Mouse (Mus musculus): ENCODE data around the gene Olfr12. TPM values are rescaled to one million over a fixed set of nuclear protein-coding genes. Genes with fewer than 3 reads are reported as not detected.
A peak's percentile ranks its signal among the peaks of the same experiment; 100 is the strongest.

Olfr12 gene
- polyA plus RNA-seq, 1 experiment = not detected

- peaks cover 6% of the 10 kb centered on the region; the same call in 1 of the 2 replicates for H3K4me1 ChIP-seq (ENCODE audit: control insufficient read depth, insufficient read depth, low read length)
- TF ChIP-seq POLR2A (IDR thresholded peaks at IDR 0.05; ENCODE audit: borderline replicate concordance, low read depth, low read length) (no peak), CTCF (IDR thresholded peaks at IDR 0.05; ENCODE audit: low read depth, low read length) (no peak)
- H3K27ac ChIP-seq (ENCODE audit: insufficient read depth, low read depth, low read length) = no peak overlapping the region
- H3K4me3 ChIP-seq (ENCODE audit: insufficient read depth, low read length) = peak overlapping the region; percentile 2; the same call in 1 of the 2 replicates
These were observed 30.6 kb downstream of the Olfr12 start for GRCm38 (mm10) chr1:92648197-92648596.

- Histone ChIP-seq H3K4me3 (ENCODE audit: insufficient read depth, low read length) (peak within 1 kb of the TSS; percentile 2; the same call in 1 of the 2 replicates), H3K27ac (ENCODE audit: insufficient read depth, low read depth, low read length) (no peak within 1 kb of the TSS), H3K4me1 (ENCODE audit: control insufficient read depth, insufficient read depth, low read length) (peaks cover 6% of the 10 kb centered on the region; the same call in 1 of the 2 replicates)
These were observed 31.1 kb downstream of the Olfr12 start, which contains the start of gene Otos for GRCm38 (mm10) chr1:92648673-92649072. TSS of gene Otos (minus strand) at chr1:92648841.

DNA sequence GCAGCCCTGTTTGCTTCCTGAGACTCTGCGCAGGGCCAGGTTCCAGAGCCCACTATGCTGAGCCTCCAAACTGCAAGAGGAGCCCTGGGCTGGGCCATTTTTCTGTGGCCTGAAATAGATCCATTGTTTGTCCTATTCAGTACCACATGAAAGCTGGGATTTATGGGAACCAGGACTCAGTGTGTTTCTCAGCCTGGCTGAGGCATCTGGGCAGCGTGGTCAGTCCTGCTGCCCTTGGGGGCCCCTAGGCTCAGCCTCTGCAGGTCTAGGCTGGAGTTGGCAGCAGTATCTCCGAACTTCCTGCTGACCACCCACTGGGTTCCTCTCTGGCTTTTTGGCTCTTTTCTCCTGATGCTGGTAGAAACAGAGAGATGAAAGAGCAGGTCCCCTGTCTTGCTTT is 33.9 kb downstream of the Olfr12 start:
- Histone ChIP-seq H3K4me1 (ENCODE audit: control insufficient read depth, insufficient read depth, low read length) (peaks cover 6% of the 10 kb centered on the region; the same call in 1 of the 2 replicates), H3K27ac (ENCODE audit: insufficient read depth, low read depth, low read length) (no peak overlapping the region), H3K4me3 (ENCODE audit: insufficient read depth, low read length) (no peak overlapping the region)
- TF ChIP-seq POLR2A (IDR thresholded peaks at IDR 0.05; ENCODE audit: borderline replicate concordance, low read depth, low read length) = no peak
- TF ChIP-seq CTCF (IDR thresholded peaks at IDR 0.05; ENCODE audit: low read depth, low read length) = no peak

More at GRCm38 (mm10) chr1:92648673-92649072, 31.1 kb downstream of the Olfr12 start, which contains the start of gene Otos:
- peak; percentile 87 for TF ChIP-seq CTCF (IDR thresholded peaks at IDR 0.05; ENCODE audit: low read depth, low read length)
- TF ChIP-seq POLR2A (IDR thresholded peaks at IDR 0.05; ENCODE audit: borderline replicate concordance, low read depth, low read length) = no peak

DNA sequence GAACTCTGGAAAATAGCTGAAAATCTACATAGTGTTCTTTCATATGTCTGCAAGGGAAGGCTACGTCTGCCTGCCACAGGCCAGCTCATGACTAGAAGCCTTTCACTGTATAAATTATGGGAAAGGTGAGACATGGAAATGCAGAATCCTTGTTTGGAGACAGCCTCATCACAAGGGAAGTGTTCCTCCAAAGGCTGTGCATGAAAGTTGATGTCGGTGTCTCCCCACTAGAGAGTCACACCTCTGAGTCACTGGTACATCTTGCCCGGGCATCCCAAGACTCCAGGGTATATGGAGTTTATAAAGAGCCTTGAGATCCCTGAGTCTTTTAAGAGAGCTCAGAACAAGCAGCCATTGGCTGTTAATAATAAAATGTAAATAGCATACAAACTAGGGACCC is 35.6 kb downstream of the Olfr12 start:
- Histone ChIP-seq H3K27ac (ENCODE audit: insufficient read depth, low read depth, low read length) (no peak overlapping the region), H3K4me3 (ENCODE audit: insufficient read depth, low read length) (no peak overlapping the region), H3K4me1 (ENCODE audit: control insufficient read depth, insufficient read depth, low read length) (peaks cover 4% of the 10 kb centered on the region; the same call in 1 of the 2 replicates)
- TF ChIP-seq CTCF (IDR thresholded peaks at IDR 0.05; ENCODE audit: low read depth, low read length) = no peak
- no peak for TF ChIP-seq POLR2A (IDR thresholded peaks at IDR 0.05; ENCODE audit: borderline replicate concordance, low read depth, low read length)

DNA sequence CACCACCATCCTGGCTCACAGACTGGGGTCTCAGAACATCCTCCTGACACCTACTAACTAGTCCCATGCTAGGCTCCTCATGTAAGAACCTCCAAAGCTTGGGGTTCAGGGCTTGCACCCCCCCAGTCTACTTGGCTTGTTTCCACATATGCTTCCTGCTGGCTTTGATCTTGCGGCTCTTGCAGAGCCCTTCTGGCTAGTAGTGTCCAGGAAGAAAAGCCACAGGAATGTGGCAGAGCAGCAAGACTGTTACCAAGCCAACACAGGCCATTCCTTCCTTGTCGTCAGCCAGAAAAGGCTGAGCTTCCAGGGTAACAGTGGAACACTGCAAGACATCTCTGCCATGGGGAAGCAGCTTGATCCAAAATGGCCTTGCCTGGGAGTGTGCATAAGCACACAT is 37.1 kb downstream of the Olfr12 start:
- no peak overlapping the region for H3K27ac ChIP-seq (ENCODE audit: insufficient read depth, low read depth, low read length)
- TF ChIP-seq POLR2A (IDR thresholded peaks at IDR 0.05; ENCODE audit: borderline replicate concordance, low read depth, low read length) = no peak
- TF ChIP-seq CTCF (IDR thresholded peaks at IDR 0.05; ENCODE audit: low read depth, low read length) = no peak
- no peak overlapping the region for H3K4me3 ChIP-seq (ENCODE audit: insufficient read depth, low read length)
- no peaks in the 10 kb centered on the region for H3K4me1 ChIP-seq (ENCODE audit: control insufficient read depth, insufficient read depth, low read length)

DNA sequence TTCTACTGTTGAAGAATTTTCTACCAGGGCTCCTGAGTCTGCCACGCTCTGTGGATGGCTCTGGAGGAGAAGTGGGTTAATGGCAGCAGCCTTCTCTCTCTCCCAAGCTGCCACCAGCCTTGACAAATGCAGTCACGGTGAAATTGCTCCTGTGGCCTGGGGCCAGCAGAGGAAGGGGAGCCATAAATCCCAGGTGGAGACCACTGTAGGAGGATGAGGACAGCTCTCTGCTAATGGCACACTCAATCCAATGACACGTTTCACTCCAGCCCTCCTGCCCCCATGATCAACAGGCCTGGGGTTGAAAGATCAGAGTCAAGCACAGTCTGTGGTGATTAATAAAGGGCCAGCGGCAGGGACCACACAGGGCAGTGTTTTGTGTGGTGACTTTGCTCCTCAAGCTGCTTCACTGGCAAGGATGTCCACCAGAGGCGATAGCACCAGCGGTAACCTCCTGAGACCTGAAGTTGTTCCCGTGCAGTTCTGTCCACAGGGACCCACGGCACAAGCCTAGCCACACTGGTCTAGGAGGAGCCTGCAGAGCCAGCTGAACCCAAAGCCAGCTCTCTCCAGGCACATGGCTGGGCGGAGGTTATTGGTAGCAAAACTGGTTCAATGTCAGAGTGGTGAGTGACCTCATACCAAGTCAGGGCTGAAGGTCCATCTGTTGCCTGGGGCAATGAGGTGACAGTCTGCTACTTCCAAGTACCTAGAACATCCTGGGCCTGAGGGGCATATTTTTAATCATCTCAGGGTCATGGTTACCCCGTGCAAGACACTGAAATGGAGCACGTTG is 39.6 kb downstream of the Olfr12 start:
- Histone ChIP-seq H3K4me1 (ENCODE audit: control insufficient read depth, insufficient read depth, low read length) (no peaks in the 10 kb centered on the region), H3K4me3 (ENCODE audit: insufficient read depth, low read length) (no peak overlapping the region), H3K27ac (ENCODE audit: insufficient read depth, low read depth, low read length) (no peak overlapping the region)
- TF ChIP-seq CTCF (IDR thresholded peaks at IDR 0.05; ENCODE audit: low read depth, low read length) = no peak
- TF ChIP-seq POLR2A (IDR thresholded peaks at IDR 0.05; ENCODE audit: borderline replicate concordance, low read depth, low read length) = no peak

DNA sequence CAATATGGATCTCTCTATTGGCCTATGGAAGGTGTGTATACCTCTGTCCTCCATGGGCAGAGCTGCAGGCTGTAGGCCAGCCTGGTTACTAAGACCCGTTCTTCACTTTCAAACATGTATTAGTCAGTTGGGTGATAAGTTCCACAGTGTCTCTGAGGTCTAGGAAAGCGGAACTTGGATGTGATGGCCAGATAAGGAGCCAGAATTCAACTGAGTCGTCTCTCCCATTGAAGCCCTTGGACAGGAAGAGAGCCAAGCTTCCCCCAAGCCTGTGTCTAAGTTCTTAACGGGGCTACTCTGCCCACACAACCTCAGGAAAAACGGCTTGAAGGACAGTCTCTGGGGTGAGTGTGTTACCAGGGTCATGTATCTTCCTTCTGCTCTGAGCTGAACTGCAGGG is 41.8 kb downstream of the Olfr12 start:
- H3K4me1 ChIP-seq (ENCODE audit: control insufficient read depth, insufficient read depth, low read length) = no peaks in the 10 kb centered on the region
- no peak overlapping the region for H3K27ac ChIP-seq (ENCODE audit: insufficient read depth, low read depth, low read length)
- TF ChIP-seq CTCF (IDR thresholded peaks at IDR 0.05; ENCODE audit: low read depth, low read length) = no peak
- no peak for TF ChIP-seq POLR2A (IDR thresholded peaks at IDR 0.05; ENCODE audit: borderline replicate concordance, low read depth, low read length)
- no peak overlapping the region for H3K4me3 ChIP-seq (ENCODE audit: insufficient read depth, low read length)

GRCm38 (mm10) chr1:92667106-92667505 is 49.5 kb downstream of the Olfr12 start:
- Histone ChIP-seq H3K4me1 (ENCODE audit: control insufficient read depth, insufficient read depth, low read length) (no peaks in the 10 kb centered on the region), H3K27ac (ENCODE audit: insufficient read depth, low read depth, low read length) (no peak overlapping the region), H3K4me3 (ENCODE audit: insufficient read depth, low read length) (no peak overlapping the region)
- TF ChIP-seq CTCF (IDR thresholded peaks at IDR 0.05; ENCODE audit: low read depth, low read length) = no peak
- no peak for TF ChIP-seq POLR2A (IDR thresholded peaks at IDR 0.05; ENCODE audit: borderline replicate concordance, low read depth, low read length)

- Histone ChIP-seq H3K4me1 (ENCODE audit: control insufficient read depth, insufficient read depth, low read length) (no peaks in the 10 kb centered on the region), H3K4me3 (ENCODE audit: insufficient read depth, low read length) (no peak overlapping the region), H3K27ac (ENCODE audit: insufficient read depth, low read depth, low read length) (no peak overlapping the region)
- TF ChIP-seq CTCF (IDR thresholded peaks at IDR 0.05; ENCODE audit: low read depth, low read length) (no peak), POLR2A (IDR thresholded peaks at IDR 0.05; ENCODE audit: borderline replicate concordance, low read depth, low read length) (no peak)
These were observed 51.8 kb downstream of the Olfr12 start for GRCm38 (mm10) chr1:92669430-92669829.

DNA sequence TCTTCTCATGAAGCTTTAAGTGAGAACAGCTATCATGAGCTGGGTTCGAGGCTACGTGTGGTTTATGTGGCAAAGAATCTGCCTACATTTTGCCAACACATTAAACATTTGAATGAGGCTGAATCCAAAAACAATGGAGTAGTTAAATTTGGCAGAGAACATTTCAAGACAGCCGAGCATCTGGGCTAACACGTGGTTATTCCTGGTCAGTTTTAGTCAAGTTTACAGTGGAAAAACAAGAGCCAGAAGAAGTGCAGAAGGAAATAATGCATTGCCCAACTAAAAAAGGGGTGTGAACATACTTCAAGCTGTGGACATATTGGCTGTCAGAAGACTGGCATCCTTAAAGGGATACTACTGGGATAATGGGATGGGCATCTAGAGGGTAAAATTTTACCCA is 53.7 kb downstream of the Olfr12 start:
- Histone ChIP-seq H3K4me1 (ENCODE audit: control insufficient read depth, insufficient read depth, low read length) (peaks cover 7% of the 10 kb centered on the region), H3K4me3 (ENCODE audit: insufficient read depth, low read length) (no peak overlapping the region), H3K27ac (ENCODE audit: insufficient read depth, low read depth, low read length) (no peak overlapping the region)
- TF ChIP-seq CTCF (IDR thresholded peaks at IDR 0.05; ENCODE audit: low read depth, low read length) (no peak), POLR2A (IDR thresholded peaks at IDR 0.05; ENCODE audit: borderline replicate concordance, low read depth, low read length) (no peak)

Other genes with a start within 250 kb of the Olfr12 start
- 107 and 123 TPM in 2 replicates for gene Ndufa10, start 143.9 kb upstream of the Olfr12 start, polyA plus RNA-seq (2012; ENCODE audit: insufficient read depth, insufficient read length, missing spikeins)
- gene Olfr1416, start 132.7 kb upstream of the Olfr12 start, polyA plus RNA-seq (2012; ENCODE audit: insufficient read depth, insufficient read length, missing spikeins) = not detected in 2 replicates
- gene Olfr1415, start 121.7 kb upstream of the Olfr12 start, polyA plus RNA-seq (2012; ENCODE audit: insufficient read depth, insufficient read length, missing spikeins) = not detected in 2 replicates
- gene Olfr1414, start 99.1 kb upstream of the Olfr12 start, polyA plus RNA-seq (2012; ENCODE audit: insufficient read depth, insufficient read length, missing spikeins) = not detected in 2 replicates
- not detected in 2 replicates for gene Olfr1413, start 46.5 kb upstream of the Olfr12 start, polyA plus RNA-seq (2012; ENCODE audit: insufficient read depth, insufficient read length, missing spikeins)
- not detected in 2 replicates for gene Olfr1412, start 32.0 kb upstream of the Olfr12 start, polyA plus RNA-seq (2012; ENCODE audit: insufficient read depth, insufficient read length, missing spikeins)
- gene Olfr1411, start 23.4 kb upstream of the Olfr12 start, polyA plus RNA-seq (2012; ENCODE audit: insufficient read depth, insufficient read length, missing spikeins) = not detected in 2 replicates
- not detected in 2 replicates for gene Olfr1410, start 12.0 kb upstream of the Olfr12 start, polyA plus RNA-seq (2012; ENCODE audit: insufficient read depth, insufficient read length, missing spikeins)
- 221 and 248 TPM in 2 replicates for gene Cops9, start 24.2 kb downstream of the Olfr12 start, polyA plus RNA-seq (2012; ENCODE audit: insufficient read depth, insufficient read length, missing spikeins)
- gene Otos, start 31.1 kb downstream of the Olfr12 start, polyA plus RNA-seq (2012; ENCODE audit: insufficient read depth, insufficient read length, missing spikeins) = 0.80 TPM in 1 of 2 replicates, not detected in the other
- 3.6 and 4.2 TPM in 2 replicates for gene Gpc1, start 213.9 kb downstream of the Olfr12 start, polyA plus RNA-seq (2012; ENCODE audit: insufficient read depth, insufficient read length, missing spikeins)